Mouse (Mus musculus): ENCODE results near the gene Stk38l. TPM values are rescaled to one million over a fixed set of nuclear protein-coding genes. Genes with fewer than 3 reads are reported as not detected.

The Stk38l gene
- 10 to 100 TPM; 13.7 to 17.4 TPM for total RNA-seq (2021)
- long read RNA-seq, experiment 1, full-length matches to known transcripts, result 7 of 8 reads
- long read RNA-seq, experiment 1, partial matches to known transcripts, result 0 of 8 reads
- long read RNA-seq, experiment 1, other reads (novel, unspliced or antisense), result 1 of 8 reads
- long read RNA-seq, experiment 2, full-length matches to known transcripts, result 13 of 22 reads
- long read RNA-seq, experiment 2, partial matches to known transcripts, result 1 of 22 reads
- long read RNA-seq, experiment 2, other reads (novel, unspliced or antisense), result 8 of 22 reads

DNA sequence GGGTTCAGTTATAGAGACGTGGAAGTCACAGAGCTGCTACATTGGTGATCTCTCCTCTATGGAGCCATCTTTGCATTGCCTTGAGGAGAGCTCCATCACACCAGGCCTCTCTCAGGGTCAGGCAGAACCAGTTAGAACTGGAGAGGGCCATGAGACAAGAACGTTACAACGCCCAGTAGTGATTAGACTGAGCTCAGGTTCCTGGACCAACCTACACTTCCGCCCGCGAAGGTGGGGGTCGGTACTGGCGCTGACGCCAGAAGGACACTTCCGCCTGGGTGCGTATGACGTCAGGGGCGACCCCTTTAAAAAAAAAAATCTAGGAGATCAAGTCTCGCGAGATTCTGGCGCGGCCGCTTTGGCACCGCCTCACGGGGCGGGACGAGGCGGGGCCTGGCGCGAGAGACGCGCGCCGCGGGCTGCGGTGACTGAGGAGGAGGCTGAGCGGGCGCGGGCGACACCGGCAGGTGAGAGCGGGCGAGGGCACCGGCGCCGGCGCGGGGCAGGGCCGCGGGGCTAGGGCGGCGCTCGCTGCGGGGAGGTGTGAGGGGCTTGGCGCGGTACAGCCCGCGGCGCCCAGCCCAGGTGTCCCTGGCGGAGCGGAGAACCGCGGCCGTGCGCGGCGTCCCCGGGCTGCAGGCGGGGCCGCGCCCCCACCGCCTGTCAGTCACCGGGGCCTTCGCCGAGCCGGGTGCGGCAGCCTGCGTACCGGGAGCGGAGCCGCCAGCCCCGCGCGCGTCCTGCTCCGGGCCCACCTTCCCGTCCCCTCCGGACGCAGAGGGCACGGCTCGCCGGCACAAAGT lies at the start of gene Stk38l:
Gene Stk38l (plus strand): TSS at position 415 of the 803 bp plus-strand sequence.
- peak; percentile 85 for DNase-seq (ENCODE audit: low spot score in 2 of 2)

GRCm38 (mm10) chr6:146676904-146677303 lies 47.9 kb upstream of the Stk38l start:
- DNase-seq (ENCODE audit: low spot score in 2 of 2), result no peak

DNA sequence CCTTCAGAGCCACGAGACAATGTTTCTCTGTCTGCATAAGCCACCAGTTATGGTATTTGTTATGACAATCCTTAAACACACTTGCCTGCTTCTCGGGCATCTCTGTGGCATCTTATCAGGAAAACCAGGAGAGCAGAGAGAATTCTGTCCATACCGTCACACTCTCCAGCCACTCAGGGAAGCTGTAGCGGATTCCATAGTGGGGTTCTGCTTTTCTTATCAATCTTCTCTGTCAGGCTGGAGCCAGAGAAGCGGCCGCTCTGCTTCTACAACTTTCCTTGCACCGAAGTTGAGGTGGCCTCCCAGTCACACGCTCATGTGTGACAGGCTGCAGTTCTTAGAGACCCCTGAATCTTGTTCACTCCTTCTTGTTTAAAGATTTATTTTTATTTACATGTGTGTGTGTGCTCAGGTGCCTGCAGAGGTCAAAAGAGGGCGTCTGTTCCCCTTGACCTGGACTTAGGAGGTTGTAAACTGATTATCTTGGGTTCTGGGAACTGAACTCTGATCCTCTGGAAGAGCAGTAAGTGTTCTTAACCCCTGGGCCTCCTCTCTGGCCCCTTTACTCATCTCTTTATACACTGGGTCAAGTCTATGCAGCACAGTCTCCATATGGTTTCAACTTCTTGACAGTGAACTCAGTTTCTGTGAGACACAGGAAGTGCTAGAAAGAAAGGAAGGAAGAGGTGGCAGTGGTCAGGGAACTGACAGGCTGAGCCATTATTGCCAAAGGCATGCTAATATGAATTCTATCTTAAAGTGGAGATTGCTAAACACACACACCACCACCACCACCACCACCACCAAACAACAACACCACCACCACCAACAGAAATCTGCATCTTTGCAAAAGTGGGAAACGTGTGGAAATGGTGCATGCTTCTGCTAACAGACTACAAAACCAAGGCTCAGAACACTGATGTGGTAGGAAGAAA lies 46.4 kb upstream of the Stk38l start:
- DNase-seq (ENCODE audit: low spot score in 2 of 2), result no peak

- DNase-seq (ENCODE audit: low spot score in 2 of 2), result no peak
Measured at GRCm38 (mm10) chr6:146683881-146684280, 40.9 kb upstream of the Stk38l start.

DNA sequence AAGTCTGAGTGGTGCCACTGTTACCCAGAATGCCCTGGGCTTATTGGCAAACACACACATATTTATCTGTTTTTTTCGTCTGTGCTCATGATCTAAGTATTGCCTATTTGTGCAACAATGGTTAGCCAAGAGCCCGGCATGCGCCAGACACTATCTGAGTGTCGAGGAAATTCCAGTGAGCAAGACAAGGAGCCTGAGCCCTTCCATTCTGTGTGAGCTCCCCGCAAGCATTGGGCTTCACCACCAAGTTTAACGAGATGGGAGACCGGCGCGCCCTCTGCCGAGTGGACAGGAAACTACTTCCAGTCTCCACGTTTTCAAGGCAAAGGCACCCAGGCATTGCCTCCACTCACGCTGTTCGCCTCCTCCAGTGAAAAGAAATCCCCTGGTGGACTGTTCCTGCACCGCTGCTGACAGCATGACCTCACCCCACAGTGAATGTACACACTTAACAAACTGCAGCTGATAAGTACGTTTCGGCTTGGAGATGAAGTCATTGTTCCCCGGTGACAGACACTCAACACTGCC lies 39.0 kb upstream of the Stk38l start:
- DNase-seq (ENCODE audit: low spot score in 2 of 2), result peak in 1 of 2 experiments; percentile 25

GRCm38 (mm10) chr6:146686463-146687196 lies 38.2 kb upstream of the Stk38l start:
- no peak for DNase-seq (ENCODE audit: low spot score in 2 of 2)

DNA sequence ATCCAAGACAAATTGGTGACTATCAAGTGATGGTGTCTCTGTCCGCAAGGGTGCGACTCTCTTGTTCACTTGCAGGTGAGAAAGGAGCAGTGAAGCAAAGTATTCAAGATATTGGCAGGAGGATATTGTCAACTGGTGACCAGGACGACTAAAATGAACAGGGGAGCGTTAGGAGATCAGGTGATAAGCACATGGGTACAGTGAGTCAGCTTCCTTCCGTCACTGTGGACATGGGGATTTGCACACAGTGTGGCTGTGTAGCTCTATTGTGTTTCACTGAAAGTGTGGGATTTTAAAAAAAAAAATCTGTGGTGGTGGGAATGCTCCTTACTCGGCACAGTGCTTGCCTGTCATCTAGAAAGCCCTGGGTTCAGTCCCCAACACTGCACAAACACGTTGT lies 36.8 kb upstream of the Stk38l start:
- DNase-seq (ENCODE audit: low spot score in 2 of 2), result no peak

GRCm38 (mm10) chr6:146688861-146689260 lies 35.9 kb upstream of the Stk38l start:
- no peak for DNase-seq (ENCODE audit: low spot score in 2 of 2)

DNA sequence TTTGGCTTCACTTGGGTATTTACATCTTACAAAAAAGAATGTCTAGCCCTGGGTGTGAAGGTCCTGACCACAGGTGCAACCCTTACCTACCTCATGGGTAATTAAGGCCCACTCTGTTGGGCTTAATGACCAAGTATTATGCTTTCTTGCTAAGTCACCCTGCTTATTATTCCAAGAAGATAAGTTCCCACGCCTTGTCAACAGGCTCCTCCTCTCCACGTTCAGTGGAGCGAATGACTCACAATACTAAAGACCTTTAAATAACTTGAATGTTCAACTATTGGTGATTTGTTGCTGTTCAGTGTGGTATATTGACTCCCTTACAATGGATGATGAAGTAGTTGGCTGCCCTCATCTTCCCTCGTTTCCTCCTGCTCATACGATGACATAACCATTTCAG lies 27.0 kb upstream of the Stk38l start:
- no peak for DNase-seq (ENCODE audit: low spot score in 2 of 2)

DNA sequence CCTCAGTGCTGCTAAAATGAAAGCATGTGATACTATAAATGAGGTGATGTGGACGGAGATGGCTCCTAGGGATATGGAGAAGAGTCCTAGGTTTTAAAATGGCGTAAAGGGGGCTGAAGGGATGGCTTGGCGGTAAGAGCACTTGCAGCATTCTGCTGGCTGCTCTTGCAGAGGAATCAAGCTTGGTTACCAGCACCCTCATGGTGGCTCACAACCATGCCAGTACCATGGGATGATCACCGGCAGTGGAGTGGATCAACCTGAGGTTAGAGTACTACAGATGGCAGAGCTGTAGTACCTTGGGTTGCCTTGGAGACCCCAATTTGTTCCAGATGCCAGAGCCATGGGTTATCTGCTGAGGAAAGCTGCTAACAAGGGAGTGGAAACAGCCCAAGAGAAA lies 26.4 kb upstream of the Stk38l start:
- no peak for DNase-seq (ENCODE audit: low spot score in 2 of 2)

DNA sequence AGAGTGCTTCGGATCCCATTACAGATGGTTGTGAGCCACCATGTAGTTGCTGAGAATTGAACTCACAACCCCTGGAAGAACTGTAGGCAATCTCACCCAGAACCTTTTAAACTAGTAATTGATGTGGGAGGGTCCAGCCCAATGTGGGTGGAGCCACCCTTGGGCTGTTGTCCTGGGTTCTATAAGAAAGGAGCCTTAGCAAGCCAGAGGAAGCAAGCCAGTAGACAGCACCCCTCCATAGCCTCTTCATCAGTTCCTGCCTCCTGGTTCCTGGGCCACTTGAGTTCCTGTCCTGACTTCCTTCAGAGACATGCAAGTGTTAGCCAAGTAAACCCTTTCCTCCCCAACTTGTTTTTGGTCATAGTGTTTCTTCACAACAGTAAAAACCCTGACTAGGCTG lies 24.3 kb upstream of the Stk38l start:
- DNase-seq (ENCODE audit: low spot score in 2 of 2), result no peak

- DNase-seq (ENCODE audit: low spot score in 2 of 2), result no peak
Measured at GRCm38 (mm10) chr6:146702126-146702881, 22.5 kb upstream of the Stk38l start.

GRCm38 (mm10) chr6:146703351-146703750 lies 21.4 kb upstream of the Stk38l start:
- no peak for DNase-seq (ENCODE audit: low spot score in 2 of 2)

GRCm38 (mm10) chr6:146705631-146706030 lies 19.2 kb upstream of the Stk38l start:
- no peak for DNase-seq (ENCODE audit: low spot score in 2 of 2)

DNA sequence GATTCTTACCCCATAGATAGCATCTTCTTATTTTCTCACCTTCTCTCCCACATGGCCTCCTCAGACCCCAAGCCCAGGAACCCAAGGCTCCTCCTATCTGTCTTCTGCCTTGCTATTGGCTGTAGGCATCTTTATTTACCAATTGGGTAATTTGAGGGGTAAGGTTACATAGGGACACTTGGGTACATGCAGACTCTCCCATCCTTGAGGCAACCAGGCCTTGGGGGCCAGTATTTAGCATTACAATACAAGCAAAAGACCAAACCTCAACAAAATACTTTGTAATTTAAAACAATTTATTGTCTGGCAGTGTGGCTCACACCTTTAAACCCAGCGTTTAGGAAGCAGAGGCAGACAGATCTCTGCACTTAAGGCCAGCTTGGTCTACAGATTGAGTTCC lies 5.2 kb upstream of the Stk38l start:
- DNase-seq (ENCODE audit: low spot score in 2 of 2), result no peak

DNA sequence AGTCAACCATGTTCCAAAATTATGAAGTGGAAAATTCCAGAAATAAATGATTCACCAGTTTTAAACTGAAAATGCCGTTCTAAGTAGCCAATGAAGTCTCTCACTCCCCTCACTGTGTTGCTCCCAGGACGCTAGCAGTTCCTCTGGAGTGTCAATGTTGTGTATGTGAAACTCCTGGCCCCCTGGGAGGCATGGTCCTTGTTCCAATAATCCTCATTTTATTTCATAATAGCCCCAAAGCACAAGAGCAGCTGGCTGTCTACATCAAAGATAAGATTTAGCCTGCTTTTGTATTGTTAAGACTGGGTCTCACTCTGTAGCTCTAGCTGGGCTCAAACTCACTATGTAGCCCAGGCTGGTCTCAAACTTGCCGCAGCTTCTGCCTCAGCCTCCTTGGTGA lies 990 bp upstream of the Stk38l start:
- no peak for DNase-seq (ENCODE audit: low spot score in 2 of 2)

DNA sequence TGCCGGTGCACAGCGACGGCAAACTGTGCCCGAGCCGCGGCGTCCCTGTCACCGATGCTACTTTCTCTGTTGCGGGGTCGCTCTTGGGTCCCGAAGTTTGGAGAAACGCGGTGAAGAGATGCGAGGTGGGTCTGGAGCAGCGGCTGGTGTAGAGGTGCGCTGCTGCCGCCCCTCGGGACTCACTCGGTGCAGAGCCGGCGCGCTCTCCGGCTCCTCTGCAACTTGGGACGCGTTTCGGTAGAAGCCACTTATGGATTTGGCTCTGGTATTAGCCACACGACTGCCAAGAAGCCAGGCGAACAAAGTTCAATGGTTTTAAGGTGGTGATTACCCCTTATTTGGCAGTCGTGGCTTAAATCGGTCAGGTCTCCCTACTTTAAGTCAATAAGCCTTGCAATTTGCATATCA lies 593 bp downstream of the Stk38l start:
- no peak for DNase-seq (ENCODE audit: low spot score in 2 of 2)

GRCm38 (mm10) chr6:146731031-146731430 lies 6.2 kb downstream of the Stk38l start:
- no peak for DNase-seq (ENCODE audit: low spot score in 2 of 2)

GRCm38 (mm10) chr6:146731692-146732091 lies 6.9 kb downstream of the Stk38l start:
- no peak for DNase-seq (ENCODE audit: low spot score in 2 of 2)

DNA sequence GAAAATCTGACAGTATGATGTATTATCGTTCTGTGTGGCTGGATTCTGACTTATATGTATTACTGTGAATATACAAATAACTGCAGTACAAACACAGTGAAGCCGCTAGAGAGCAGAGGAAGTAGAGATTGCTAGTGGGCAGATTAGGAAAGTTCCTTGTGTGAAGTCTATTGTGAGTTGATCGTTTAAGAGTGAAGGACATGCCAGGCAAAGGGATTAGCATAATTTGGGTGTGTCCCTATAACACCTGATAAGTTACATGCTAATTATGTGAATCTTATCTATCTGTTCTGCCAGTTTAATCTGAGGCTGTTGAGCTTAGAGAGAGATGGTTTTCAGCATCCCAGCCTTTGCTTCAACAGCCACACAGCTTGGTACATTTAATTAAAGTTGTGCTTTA lies 7.4 kb downstream of the Stk38l start:
- no peak for DNase-seq (ENCODE audit: low spot score in 2 of 2)
